Mouse (Mus musculus) layer of hippocampus, postnatal 14 days (tissue): Measurements from ENCODE around the gene Sept12. TPM values are rescaled to one million over a fixed set of nuclear protein-coding genes. Genes with fewer than 3 reads are reported as not detected.

Source experiments
- DNase-seq, 2 experiments: peaks; one replicate each; pipeline ENCODE4 v3.0.0; 2021 to 2022; ENCODE audit warnings: low spot score in 2 of 2, mixed read lengths in 1 of 2
- total RNA-seq, 2 experiments: library from RNA; stranded (reverse); gene quantifications; 2 replicates each; pipeline ENCODE4 v1.2.3; 2021

The Sept12 gene
- total RNA-seq, 2 experiments from 2014 or later = not detected

DNA sequence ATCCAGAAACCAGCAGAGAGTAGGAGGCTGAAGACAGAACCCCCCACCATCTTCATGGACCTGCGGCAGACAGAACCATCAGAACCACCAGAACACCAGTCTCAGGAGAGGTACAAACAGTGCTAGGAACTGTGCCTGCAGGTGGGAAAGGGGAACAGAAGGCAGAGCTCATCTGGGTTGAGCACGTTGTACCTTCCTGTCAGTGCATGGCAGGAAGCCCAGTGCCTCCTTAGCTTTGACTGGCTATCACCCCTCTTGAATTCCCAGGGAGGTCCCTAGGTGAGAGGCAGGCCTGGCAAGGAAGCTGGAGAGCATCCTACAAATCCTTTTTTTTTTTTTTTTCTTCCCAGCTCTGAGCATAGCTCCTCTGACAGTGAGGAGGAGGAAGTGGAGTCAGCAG, 21.5 kb downstream of the Sept12 start:
- no peak for DNase-seq

DNA sequence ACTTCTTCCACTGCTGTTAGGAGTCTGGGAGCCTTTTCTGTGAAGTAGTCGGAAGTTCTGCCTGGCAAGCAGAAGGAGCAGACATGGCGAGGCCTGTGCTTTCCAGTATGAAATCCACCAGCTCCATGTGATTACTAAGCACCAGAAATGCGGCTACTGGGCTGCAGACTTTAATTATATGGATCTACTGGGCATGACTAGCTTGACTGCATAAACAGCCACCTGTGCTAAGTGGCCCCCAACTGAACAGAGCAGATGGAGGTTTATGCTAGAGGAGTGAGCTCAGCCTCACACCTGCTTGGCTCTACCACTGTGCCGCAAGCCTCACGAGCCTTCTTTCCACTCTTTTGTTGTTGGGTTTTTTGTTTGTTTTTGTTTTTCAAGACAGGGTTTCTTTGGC, 23.1 kb downstream of the Sept12 start:
- DNase-seq = no peak

DNA sequence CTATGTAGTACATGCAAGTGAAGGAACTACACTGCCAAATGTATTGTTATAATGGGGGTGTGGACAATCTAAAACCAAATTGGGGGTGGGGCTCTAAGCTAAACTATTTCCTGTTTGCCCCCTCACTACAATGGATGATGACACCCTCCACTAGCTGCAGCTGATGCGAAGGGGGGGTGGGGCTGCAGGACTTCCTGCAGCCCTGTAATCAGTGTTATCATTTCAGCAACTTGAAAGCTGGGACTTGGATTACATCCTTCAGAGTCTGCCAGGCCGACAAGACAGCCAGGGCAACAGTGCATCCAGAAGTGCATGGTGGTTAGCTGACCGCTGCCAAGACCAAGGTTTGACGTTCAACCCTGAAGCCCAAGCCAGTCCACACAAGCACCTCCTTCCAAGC, 26.0 kb downstream of the Sept12 start:
- DNase-seq = no peak

DNA sequence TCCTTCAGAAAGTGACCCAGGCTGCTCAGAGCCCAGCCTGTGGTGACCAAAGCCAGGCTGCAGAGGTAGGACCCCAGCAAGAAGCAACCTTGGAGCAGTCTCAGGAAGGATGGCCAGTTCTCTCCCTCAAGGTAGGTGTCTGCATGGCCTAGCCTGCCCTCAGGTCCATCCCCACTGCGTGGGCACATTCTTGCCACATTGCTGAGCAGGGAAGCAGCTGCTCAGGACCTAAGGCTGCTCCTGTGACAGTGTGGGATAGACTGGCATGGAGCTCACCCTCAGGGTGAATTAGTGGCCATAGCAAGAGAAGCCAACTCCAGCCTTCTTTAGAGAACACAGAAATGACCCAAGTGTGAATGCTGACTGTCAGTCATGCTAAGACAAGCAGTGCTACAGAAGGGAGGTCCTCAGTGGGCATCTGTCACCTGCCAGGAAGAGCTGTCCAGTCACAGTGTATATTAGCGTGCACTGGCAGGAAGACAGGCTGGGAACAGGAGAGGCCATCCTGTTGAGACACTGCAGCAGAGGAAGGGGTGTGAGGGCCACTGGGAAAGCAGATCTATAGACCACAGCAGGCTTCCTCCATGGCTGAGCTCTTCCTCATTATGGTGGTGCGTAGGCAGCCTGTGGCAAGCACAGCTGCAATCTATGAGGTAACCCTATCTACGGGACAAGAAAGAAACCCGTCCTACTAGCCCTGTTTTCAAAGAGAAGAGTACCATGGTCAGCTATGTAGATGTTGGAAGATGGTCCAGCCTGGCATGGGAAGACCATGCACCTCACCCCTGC, 28.4 kb downstream of the Sept12 start:
- DNase-seq = no peak

DNA sequence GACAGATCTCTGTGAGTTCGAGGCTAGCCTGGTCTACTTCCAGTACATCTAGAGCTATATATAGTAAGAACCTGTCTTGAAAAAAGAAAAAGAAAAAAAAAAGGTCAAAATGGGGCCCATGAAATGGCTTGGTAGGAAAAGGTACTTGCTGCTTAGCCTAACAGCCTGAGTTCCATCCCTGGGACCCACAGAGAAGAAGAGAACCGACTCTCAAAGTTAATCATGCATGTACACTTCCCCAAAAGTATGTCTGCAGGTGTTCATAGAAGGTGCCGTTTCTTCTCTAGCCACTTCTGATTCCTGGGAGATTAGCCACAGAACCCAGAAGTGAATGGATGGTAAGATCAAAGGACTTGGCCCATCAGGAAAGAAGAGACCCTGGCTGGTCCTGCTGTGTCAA, 29.2 kb downstream of the Sept12 start:
- no peak for DNase-seq

DNA sequence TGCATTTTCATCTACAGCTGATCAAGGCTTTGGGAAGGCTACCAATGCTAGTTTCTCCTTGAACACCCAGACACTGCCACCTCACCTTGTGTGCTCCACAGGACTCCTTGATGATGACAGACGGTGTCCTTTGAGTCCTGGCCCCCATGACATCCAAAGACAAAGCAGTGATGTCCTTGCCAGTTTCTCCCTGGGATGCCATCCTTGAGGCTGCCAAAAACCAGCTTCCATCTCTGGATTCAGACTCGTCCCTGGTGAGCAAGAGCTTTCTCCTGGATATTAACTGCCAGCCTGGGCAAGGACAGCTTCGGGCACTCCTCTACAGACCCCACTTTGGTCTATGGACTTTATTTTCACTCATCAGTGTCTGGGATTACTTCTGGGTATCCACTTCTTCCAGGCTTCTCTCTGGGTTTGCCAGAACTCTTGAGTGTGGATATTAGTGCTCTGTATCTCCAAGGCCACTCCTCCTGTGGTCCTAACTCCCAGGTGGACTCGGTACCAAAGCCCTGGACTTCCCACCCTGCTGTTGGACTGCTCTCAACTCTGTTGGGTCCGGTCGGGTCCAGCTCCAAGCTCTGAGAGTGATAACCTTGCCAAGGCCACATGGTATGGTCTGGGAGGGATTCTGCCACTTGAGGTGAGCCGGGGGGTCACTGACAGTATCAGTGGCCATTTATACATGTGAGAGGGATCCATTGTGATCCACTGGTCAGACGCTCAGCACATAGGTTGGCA, 32.1 kb downstream of the Sept12 start:
- DNase-seq = no peak

DNA sequence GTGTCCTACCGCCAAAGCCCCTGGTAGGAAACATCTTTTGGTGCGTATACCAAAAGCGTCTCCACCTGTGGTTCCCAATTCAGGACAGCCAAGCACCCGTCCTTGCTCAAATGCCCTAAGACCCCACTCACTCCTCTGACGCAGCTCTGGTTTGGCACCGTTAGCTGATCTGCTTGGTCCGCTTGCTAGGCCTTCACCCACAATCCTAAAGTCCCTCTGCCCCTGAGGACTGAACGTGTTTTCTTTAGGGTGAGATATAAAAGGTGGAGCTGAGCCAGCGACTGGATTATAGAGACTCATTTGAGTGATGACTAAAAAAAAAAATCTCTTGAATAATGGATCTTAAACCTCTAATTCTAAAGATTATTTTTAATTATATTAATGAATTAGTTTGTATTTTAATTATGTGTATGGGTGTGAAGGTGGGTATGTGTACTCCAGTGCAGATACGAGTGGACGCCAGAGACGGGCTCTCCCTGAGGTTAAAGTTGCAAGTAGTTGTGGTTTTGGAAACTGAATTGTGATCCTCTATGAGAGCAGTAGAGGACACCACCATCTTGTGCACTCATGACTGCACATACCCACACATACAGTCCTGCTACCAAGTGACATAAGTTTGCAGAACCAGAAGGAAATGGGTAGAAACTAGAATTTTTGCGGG, 32.8 kb downstream of the Sept12 start:
- no peak for DNase-seq

DNA sequence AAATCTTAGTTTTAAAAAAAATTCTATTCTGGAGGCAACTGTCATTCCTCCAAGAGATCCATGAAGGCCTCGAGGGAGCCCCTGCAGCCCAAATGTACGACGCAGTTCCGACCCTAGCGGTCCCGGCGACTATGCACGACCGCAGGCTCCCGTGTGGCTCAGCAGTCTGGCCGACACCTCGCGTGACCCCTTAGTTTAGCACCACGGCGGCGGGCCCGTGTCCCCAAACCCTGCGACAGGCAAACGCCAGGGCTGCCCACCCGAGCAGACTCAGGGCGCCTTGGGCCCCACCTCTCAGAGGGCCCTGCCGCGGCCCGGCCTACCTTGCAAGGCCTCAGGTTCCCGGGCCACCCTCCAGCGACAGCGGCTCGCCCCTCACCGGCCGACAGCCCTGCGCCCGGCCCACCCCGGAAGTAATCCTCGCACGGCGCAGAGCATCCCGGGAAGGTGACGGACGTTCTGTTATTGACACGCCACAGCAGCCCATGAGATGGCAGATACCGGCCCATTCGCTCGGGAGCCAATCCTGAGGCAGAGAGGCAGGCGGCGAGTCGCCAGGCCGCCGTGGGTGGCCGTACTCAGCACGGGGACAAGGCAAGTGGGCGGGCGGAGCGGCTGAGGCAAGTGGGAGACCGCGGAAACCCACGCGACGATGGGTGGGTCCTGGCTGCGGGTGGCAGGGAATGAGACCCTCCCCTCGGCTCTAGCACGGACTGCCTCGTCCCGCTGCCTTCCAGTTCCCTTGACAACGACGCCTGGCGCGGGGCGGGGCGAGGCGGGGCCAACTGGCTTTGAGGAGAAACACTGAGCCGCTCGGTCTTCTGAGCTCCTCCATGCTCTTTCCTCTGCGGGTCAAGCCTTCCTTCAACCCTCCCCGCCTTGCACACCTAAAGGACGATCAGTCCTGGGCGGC, 33.6 kb downstream of the Sept12 start, which contains the start of gene Anks3:
Gene Anks3, minus strand, starts transcription at position 409 of the 913 bp plus-strand sequence.
- peak; percentile 99 to 100 for DNase-seq

DNA sequence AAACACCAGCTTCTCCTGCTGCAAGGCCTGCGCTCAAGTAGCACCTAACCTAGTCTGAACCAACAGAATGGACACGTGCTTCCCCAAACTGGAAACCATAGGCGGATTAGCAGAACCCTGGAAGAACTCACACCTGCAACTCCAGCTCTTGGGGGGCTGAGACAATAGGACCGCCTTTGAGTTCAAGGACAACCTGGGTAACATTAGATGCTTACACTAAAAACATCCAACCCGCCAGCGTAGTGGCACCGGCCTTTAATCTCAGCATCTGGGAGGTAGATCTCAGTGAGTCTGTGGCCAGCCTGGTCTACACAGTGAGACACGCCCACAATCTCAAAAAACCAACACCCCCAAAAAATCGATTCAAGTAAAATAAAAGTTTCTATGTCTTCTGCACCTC, 34.3 kb downstream of the Sept12 start:
- no peak for DNase-seq

DNA sequence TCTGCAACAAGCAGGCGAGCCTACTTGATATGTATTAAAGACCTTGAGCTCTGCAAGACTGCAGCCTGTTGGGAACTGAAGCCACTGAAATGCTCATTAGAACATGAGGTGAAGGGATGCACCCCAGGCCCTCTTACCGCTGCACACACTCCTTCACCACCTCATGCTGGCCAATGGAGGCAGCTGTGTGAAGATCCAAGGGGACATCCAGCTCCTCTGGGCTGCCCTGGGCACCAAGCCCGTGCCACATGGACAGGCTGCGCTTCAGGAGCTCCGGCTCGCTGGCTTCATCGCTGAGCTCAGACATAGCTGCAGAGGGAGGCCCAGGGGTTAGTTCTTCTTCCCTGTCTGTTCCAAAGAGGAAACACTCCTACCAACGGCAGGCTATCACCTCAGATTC, 37.4 kb downstream of the Sept12 start:
- DNase-seq = no peak

DNA sequence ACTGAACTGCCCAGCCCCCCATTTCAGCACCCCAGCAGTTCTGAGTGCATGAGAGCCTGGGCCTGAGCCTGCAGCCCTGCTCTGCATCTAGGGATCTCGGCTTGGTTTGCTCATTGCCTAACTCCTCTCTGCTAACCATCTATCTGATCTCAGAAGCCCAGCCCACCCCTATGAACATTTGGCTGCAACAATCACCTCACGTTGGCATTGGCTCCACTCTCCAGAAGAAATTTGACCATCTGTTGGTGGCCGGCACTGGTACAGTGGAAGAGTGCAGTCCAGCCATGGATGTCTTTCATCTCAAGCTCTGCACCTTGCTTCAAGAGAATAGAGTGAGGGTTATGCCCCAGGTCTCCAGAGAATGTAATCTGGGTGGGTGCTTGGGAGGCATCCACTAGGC, 40.2 kb downstream of the Sept12 start:
- no peak for DNase-seq

DNA sequence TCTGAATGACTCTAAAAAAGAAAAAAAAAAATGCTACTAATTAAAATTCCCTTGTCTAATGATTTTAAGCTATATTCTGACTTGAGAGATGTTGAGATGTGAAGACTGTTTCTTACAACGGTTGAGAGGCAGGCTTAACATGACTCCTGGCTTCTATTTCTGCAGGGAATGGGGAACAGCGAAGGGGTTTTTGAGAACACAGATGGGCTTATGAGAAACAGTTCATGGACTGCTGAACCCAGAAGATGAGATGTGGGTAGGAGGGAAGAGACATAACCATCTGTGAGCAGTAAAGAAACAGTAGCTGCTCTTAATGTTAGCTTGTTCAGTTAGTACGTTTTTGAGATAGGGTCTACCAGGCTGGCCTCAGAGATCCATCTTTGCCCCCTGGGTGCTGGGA, 41.0 kb downstream of the Sept12 start:
- DNase-seq = no peak

DNA sequence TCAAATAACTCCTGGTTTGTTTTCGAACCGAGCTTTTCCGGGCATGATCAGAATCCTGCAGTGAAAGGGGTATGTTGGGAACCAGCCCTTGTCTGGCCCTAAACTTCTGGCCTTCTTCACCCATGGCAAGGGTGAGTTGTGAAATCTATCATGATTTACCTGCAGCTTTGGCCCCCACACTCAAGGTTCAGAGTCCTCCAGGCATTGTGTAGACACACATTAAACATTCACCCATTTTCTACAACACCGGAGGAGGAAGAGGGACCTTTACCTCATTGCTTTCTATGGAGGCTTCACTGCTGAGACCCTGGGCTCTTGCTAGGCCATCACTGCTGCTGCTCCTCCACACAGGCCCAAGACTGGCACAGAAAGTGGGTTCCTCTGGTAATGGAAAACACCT, 50.3 kb downstream of the Sept12 start:
- no peak for DNase-seq

DNA sequence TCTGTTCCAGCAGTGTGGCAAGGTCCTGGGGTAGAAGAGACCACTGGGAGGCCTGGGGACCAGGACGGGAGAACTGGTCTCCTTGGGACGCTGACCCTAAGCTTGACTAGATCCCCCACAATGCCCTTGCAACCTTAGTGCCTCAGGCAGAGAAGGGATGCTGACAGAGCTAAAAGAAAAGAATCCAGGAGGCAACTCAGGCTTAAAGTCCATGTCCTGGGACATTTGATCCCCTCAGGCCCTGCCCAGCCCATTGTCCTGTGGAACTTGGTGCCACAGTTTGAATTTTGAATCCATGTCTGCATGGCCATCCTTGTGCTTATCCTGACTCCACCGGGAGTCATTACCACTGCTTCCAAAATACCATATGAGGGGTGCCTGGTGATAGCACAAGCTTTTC, 51.5 kb downstream of the Sept12 start:
- DNase-seq = no peak

DNA sequence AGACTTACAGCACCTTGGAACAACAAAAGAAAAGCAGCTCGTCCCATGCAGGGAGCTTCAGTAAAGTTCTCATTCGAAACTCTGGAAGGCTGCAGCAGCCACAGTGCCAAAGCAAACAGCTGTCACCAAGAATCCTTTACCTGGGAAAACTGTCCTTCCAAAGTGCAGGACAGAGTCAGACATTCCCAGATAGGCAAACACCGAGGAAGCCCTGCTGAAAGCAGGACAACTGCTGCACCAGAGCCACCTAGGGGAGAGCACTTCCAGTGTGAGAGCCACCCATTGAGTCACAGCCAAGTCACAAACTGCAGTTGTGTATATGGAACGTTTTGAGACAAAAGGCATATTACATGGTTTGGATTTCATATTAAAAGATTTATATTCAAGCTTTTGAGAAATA, 52.2 kb downstream of the Sept12 start:
- DNase-seq = no peak

DNA sequence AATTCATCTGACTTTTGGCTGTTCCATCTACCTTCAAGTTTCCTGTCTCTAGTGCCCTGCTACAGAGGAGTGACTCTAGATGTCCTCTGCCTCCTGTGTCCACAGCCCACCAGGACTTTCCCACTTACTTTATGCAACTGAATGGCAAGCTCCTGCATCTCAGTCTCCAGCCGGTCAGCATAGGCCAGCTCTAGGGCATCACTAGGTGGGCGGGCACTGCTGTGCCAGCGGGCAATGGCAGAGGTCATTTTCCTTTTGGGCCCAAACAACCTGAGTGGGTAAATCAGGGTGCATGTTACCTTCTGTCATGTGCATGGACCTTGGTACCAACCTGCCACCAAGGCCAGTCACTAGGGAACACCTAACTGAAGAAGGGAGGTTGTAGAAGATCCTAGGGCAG, 54.2 kb downstream of the Sept12 start:
- DNase-seq = no peak

DNA sequence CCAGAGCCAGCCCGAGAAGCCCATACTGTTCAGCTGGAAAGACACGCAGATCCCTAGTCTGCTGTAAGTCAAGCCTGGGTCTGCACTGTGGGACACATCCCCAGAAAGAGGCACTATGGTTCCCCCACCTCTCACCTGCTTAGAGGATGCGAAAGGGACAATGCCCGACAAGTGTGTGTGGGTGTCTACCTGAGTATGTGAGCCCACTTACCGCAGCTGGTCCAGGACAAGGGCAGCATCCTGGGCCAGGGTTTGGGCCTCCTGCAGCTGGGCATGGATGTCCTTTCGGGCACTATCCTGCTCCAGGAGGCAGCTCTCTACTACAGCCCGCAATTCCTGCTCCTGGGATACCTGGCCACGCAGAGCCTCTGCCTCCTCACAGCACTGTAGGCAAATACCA, 54.8 kb downstream of the Sept12 start:
- no peak for DNase-seq

DNA sequence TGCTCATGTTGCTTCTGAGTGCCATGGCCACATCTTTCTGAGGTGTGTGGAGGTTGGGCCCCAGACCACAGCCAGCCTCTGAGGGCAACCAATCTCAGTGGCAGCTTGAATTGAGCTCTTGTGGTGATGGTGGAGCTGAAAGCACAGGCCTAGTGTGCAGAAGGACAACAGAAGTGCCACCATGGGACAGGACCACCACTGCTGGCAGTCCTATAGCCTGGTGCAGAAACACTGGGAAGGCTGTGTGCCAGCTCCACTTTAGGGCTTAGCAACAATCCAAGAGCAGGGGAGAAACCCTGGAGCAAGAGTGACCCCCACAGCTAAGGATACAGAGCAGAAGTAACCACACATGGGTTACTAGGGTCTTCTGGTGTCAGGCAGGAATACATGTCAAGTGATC, 56.6 kb downstream of the Sept12 start:
- DNase-seq = no peak

DNA sequence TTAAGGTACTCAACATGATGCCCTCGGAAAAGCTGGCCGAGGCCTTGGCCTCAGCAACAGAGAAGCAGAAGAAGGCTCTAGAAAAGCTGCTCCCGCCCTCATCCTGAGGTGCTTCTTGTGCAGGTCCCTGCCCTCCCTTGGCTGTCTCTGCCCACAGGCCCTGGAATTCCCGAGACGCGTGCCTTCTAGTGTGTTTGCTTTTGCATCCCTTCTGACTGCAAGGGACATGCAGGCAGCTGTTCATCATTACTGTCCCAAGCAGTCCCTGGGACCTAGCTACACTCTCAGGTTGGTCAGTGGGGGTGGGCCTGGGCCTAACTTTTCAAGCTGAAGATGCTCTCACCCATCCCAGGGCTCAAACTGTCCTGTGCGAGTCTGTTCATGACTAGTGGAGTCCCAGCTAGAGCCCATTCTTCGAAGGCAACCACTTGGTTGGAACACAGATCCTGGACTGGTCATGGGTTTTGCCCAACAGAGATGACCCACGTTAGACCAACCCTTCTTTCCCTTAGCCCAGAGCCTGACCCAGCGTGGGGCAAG, 57.3 kb downstream of the Sept12 start:
- DNase-seq = no peak

DNA sequence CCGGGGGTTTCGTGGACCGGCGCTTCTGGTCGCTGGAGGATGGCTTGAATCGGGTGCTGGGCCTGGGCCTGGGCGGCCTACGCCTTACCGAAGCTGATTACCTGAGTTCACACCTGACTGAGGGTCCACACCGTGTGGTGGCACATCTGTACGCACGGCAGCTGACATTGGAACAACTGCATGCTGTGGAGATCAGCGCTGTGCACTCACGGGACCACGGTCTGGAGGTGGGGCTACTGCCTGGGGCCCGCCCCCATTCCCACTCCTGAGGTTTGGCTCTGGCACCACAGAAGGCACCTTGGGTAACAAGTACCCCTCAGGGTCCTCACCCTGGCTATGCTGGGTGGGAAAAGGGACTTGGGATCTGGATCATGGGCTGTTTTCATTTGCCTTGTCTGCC, 58.2 kb downstream of the Sept12 start:
- DNase-seq = peak in 1 of 2 experiments; percentile 40

DNA sequence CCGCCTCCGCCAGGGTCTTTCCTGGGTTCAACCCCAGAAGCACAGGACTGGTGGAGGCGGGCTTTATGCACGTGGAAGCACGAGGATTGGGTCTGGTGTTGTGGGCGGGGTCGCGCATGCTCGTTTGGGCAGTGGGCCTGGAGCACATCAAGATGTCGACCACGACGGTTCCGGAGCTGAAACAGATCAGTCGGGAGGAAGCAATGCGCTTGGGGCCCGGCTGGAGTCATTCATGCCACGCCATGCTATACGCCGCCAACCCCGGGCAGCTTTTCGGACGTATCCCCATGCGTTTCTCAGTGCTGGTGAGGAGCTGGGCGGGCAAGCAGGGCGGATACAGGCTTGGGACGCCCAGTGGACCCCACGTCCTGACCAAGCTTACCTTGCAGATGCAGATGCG, 58.7 kb downstream of the Sept12 start:
- peak; percentile 94 to 98 for DNase-seq
